Mouse (Mus musculus) adrenal gland, adult (tissue): ENCODE measurements around the gene Cep350.

Experiments
- DNase-seq, 2 experiments: peaks; one replicate each; pipeline ENCODE4 v3.0.0; 2022 to 2023; ENCODE audit warnings: low spot score in 1 of 2; ENCODE audit not compliant: inconsistent age in 2 of 2

Gene Cep350

DNA sequence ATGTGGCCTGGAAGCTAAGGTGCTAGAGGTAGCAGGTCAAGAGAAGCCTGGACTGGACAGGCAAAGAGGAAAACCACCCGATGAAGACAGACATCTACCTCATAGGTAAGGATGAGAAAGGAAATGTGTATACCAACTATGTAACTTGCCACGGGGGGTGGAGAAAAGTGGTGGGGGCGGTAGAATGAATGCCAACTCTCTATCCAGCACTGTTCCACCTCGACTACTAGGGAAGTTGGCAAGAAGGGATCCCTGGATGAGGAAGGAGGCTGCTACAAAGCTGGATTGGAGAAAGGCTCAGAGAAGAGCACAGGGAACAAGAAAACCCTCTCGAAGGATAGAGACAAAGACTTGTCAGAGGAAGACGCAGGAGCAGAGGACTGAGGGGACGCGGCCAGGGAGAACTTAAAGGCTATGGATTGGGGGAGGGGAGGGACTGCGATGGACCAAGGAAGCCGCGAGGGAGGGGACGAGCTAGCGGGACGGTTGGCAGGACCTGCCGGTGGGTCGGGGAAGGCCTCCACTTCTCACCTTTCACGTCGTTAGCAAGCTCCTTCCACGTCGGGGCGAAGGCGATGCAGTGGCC is 161.0 kb downstream of the Cep350 start:
- no peak for DNase-seq

DNA sequence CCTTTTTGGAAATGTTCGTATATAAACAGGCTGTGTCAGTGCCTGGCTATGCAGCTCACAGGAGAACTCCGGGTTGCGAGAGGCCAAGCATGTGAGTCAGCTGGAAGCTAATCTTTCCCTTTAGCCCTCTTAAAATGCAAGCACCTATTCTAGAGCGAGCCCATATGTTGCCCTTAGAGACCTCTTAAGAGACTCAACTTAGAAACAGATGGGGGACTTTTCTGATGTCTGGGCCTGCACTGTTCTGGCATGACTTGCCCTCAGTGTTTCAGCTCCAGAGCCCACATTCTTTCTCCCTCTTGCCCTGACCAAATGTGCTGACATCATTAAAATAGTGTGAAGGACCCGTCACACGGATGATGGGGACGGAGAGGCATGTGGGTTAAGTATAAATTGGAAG is 162.4 kb downstream of the Cep350 start:
- peak in 1 of 2 experiments; percentile 54 for DNase-seq

DNA sequence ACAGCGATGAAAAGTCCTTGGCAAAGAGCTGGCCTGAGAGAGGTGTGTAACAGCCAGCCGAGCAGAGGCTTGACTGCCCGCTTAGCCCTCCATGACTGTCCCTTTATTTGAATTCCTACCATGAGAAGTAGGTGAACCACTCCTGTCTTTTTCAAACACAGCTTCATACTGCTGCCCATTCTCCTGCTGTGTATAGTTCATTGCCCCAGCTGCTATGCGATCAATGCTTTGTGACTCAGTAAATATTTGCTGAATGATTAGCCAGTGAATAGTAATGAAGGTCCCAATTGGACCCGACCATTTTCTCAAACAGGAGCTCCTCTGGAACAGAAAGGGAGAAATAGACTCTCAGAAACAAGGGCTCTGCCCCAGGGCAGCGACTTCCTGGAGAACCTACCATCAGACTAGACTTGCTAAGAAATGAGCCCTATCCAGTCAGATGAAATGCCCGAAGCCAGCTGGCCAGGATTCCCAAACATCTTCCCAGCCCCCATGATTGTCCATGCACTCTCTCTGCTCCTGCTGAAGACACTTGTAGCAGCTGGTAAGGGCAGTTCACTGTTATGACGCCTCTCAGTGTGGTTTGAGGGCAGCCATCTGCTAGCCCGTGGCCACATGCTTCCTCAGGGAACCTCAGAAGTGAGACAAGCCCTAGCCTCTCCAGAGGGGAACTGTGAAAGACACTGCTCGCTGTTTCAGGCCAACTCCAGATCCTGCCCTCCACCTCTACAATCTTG is 163.2 kb downstream of the Cep350 start:
- no peak for DNase-seq

DNA sequence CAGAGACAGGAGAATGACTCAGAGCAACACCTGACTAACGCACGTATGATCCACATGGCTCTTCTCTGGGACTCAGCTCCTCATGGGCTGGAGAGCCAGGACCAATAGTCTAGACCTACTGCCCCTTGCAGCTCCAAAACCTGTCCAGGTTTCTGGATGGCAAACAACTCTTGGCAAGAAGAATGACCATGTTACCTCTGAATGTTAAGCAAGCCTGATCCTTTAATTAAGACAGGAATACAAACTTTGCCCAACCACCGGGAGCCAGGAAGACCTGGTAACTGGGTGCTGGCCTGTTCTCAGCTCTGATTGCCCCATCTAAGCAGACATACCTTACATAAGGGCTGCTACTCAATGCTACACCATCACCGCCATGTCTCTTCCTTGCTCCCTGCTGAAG is 164.8 kb downstream of the Cep350 start:
- no peak for DNase-seq

DNA sequence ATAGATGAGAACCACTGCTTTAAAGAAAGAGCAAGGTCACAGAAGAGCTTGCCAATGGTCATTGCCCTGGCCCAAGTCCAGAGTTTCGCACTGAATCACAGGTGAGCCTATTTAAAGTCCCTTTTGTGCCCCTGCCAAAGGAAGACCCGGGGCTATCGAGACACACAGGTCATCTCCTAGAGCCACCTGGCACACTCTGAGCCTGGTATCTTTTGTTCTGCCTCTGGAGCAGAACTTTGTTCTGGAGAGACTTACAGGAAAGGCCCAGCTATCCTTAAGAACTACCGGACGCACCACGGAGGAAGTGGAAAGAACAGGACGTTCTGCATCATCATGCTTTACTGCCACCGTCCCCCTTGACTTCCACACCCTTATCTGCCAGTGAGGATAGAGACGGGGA is 167.4 kb downstream of the Cep350 start:
- peak; percentile 52 to 82 for DNase-seq

DNA sequence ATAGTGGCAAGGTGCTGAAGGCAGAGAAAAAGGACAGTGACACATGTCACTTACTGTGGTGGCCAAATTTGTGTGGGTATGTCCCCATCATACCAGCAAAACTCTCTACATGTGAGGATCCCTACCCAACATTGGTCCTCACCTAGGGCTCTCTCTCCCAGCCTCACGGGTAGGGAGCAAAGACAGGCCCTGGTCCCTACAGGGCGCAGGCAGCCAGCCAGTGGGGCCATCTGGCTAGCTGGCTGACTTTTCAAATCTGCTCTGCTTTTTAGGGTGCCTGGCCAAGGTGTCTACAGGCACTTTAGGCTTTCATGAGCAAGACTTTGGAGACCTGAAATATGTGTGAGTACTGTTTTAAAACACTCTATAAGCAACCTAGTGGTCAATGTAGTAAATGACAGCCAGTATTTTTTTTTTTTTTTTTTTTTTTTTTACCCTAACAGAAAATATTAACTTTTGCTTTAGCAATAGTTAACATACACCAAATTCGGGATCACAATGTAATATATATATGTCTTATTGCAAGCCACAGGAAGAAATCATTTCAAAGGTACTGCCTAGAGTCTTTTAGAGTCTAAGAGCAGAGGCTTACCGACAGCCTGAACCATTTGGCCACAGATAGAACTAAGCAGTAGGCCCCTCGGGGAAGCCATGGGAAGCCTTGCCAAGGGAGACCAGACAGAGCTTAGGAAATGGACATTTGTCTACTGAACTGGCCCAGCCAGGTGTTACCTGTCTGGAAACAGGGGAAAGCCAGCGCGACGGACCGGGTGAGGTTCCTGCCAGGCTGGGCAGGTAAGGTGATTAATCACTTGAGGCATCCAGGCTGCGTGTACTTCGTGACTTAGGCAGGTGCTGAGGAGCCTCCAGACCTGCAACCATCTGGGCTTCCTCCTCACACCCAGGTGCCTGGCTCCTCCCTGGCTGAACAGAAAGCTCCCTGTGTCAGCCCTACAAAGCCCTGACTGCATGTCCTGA is 171.8 kb downstream of the Cep350 start:
- no peak for DNase-seq

DNA sequence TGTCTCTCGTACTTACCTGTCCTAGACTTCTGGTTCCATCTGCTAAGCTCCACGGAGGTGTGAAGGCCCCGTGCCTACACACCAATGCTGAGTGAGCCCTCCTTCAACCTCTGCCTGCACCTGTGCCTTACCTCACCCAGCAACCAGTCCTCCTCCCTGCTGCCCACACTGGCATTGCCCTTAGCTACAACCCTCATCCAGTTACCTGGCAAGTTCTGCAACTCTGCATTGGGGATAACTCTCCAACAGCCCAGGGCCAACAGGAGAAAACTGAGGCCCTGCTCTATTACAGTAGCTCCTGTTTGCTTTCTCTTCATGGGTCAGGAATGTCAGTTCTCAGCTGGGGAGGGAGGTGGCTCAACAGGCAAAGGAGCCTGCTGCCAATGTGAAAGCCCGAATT is 175.1 kb downstream of the Cep350 start:
- no peak for DNase-seq

DNA sequence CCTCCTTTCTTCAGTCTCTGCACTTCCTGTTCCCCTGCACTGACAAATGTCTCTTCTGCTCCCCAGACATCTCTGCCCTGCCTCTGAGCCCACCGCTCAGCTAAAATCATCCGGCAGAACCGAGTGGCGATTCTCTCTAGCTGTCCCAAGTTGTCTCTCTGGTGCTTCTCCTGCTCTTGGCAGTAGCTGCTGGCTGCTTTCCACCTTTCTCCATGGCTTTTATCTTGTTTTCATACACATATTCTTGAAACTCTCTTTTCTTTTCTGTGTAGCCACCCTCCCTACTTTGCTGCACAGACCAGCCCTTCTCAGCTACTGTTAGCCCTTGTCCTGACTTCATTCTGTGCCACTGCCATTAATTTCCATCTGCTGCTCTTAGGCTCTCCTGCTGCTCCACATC is 175.6 kb downstream of the Cep350 start:
- DNase-seq: peak in 1 of 2 experiments; percentile 53

DNA sequence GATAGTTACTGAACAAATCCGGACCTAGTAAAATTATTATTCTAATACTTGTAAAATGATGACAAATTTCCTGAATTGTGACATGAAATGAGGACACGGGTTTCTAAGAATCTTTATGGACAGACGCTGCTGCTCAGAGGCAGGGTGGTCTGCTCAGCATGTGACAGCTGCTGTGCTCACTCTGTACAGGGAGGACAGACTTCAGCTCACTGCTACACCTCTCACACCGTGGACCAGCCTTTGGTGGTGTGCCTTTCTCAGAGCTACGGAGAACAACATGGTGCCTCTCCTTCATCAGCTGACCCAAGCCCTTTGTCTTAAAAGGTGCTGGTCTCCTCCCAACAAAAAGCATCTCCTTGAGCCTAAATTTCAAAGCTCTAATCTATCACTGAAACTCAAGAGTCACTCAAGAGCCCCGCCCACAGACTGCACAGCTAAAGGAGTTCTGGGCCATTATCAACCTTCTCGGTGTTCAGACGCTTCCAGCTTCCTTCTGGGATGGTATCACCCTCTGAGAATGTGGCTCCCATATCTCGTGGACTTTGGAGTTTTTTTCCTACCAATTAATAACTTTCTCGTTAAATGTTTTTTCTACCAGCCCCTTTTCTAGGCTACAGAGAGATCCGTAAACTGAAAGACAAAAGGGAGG is 176.2 kb downstream of the Cep350 start:
- DNase-seq: no peak

DNA sequence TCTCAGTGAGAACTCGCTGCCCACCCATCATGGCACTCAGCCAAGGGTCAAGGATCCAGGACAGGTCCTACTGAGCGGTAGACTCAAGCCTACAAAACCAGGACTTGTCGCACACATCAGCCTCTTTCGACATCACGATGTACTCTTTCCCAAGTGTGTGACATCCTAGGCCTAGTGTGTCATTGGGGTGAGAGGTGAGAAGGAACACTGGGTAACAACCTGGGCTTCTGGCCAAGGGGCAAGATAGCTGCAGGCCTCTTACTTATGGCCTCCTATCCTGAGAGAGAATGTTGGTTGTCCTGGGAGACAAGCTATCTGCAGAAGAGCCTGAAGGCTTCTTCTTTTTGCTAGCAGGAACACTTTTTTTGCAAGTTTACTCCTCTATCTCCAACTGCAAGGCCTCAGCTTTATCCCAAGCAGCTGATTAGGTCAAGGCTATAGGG is 177.2 kb downstream of the Cep350 start:
- peak; percentile 82 to 93 for DNase-seq
